18 mouse cellular contexts compared by ENCODE assay signal in genomic region chr10:80682003-80682402, GRCm38 (mm10). TPM values are rescaled to one million over a fixed set of nuclear protein-coding genes. Genes with fewer than 3 reads are reported as not detected.
DNase-seq lines count a peak whose midpoint lies in the region; ATAC-seq and TF ChIP-seq lines count a peak whose summit lies in the region.
"Had no signal": no experiment of that assay in that cellular context is flagged by ENCODE, and none has a peak within 500 bp of the region (broad histone marks: within the 10 kb centered on the region; RNA-seq: fewer than 3 reads in every experiment).

No protein-coding gene starts in this region.

- peaks cover 15% of the 10 kb centered on the region; the same call in 1 of the 2 replicates for H3K36me3 ChIP-seq in stomach, postnatal 0 days (ENCODE audit: control insufficient read depth, insufficient read depth, low read length)

- no peak overlapping the region for H3K4me2 ChIP-seq in stomach, postnatal 0 days (replicated peaks; ENCODE audit: low read depth)
- H3K4me2 ChIP-seq: hindbrain, embryonic 12.5 days; intestine, embryonic 15.5 days; neural tube, embryonic 13.5 days had no signal

- H3K4me1 ChIP-seq in stomach, postnatal 0 days (replicated peaks; ENCODE audit: control insufficient read depth, insufficient read depth) = peaks cover 21% of the 10 kb centered on the region

- H3K27me3 ChIP-seq in stomach, postnatal 0 days (ENCODE audit: control insufficient read depth, insufficient read depth, low read length) = no peaks in the 10 kb centered on the region
- H3K27me3 ChIP-seq: hindbrain, embryonic 12.5 days; intestine, embryonic 15.5 days; megakaryocyte, embryonic 14.5 days; neural tube, embryonic 13.5 days had no signal

- peak; percentile 72 for DNase-seq in thymus, postnatal 0 days (ENCODE audit: low spot score)
- no peak for DNase-seq in thymus, postnatal 10 days (ENCODE audit: low spot score in 2 of 2)
- peak; percentile 87 for DNase-seq in induced T-regulatory cell, adult 2 months (ENCODE audit: low read depth)
- no peak for DNase-seq in stomach, postnatal 0 days (ENCODE audit: low spot score)
- DNase-seq in frontal cortex, adult 2 months (ENCODE audit: extremely low spot score in 1 of 2, low spot score in 1 of 2) = no peak
- DNase-seq: adrenal gland, postnatal 25 days; cerebellum, adult 8-10 months; gastrocnemius, postnatal 36 days; left cerebral cortex, postnatal 4 days; lung, postnatal 14 days had no signal

- no peaks in the 10 kb centered on the region for H3K9me3 ChIP-seq in stomach, postnatal 0 days (ENCODE audit: control insufficient read depth, low read length)
- H3K9me3 ChIP-seq: hindbrain, embryonic 12.5 days; intestine, embryonic 15.5 days; megakaryocyte, embryonic 14.5 days; neural tube, embryonic 13.5 days had no signal

- H3K4me3 ChIP-seq in stomach, postnatal 0 days (ENCODE audit: low read depth, low read length) = no peak overlapping the region
- H3K4me3 ChIP-seq: hindbrain, embryonic 12.5 days; intestine, embryonic 15.5 days; megakaryocyte, embryonic 14.5 days; neural tube, embryonic 13.5 days had no signal

- 91% methylated on average over 6 of the region's 6 CpGs for WGBS in stomach, postnatal 0 days

- TF ChIP-seq EP300 in stomach, postnatal 0 days (optimal IDR thresholded peaks at IDR 0.05) = no peak

- TF ChIP-seq CTCF in stomach, postnatal 0 days (IDR thresholded peaks at IDR 0.05; ENCODE audit: low read depth) = no peak

- ATAC-seq in neutrophil, adult 5-6 weeks (ENCODE audit: extremely low read depth, insufficient number of reproducible peaks, low FRiP score, poor library complexity, severe bottlenecking) = peak; percentile 50
- no peak for ATAC-seq in cerebellum, adult (ENCODE audit: insufficient number of reproducible peaks, low FRiP score, low TSS enrichment)
- no peak for ATAC-seq in stomach, postnatal 0 days (ENCODE audit: low FRiP score, low TSS enrichment)
- ATAC-seq: intestine, embryonic 15.5 days had no signal

- no peak overlapping the region for H3K27ac ChIP-seq in stomach, postnatal 0 days (replicated peaks)
- H3K27ac ChIP-seq: hindbrain, embryonic 12.5 days; intestine, embryonic 15.5 days; kidney, postnatal 0 days; liver, embryonic 14.5 days; neural tube, embryonic 13.5 days had no signal

- no peak overlapping the region for H3K9ac ChIP-seq in stomach, postnatal 0 days (ENCODE audit: low read length)
- H3K9ac ChIP-seq: hindbrain, embryonic 12.5 days; intestine, embryonic 15.5 days; liver, embryonic 14.5 days; neural tube, embryonic 13.5 days had no signal

RNA-seq across cellular contexts. Expression of gene Mknk2, which starts 4.1 kb away (rescaled TPM):
- 119 and 125 TPM in 2 replicates for polyA plus RNA-seq in thymus, postnatal 0 days (2015; fragmentation: Nextera tagmentation; extraction: Ambion mirVana)
- total RNA-seq in neutrophil, adult 5-6 weeks (2017) = 105 and 113 TPM in 2 replicates
- 55.2 and 61.7 TPM in 2 replicates for polyA plus RNA-seq in stomach, postnatal 0 days (2015; fragmentation: Nextera tagmentation; extraction: Ambion mirVana)
- 43.8 and 51.6 TPM in 2 replicates for polyA plus RNA-seq in frontal cortex, adult 2 months (2012; rRNA removed)

RNA-seq across cellular contexts. Expression of gene Mob3a, which starts 19.8 kb away (rescaled TPM):
- polyA plus RNA-seq in thymus, postnatal 0 days (2015; fragmentation: Nextera tagmentation; extraction: Ambion mirVana) = 107 and 114 TPM in 2 replicates
- 171 and 197 TPM in 2 replicates for total RNA-seq in neutrophil, adult 5-6 weeks (2017)
- 22.9 and 23.9 TPM in 2 replicates for polyA plus RNA-seq in stomach, postnatal 0 days (2015; fragmentation: Nextera tagmentation; extraction: Ambion mirVana)
- polyA plus RNA-seq in frontal cortex, adult 2 months (2012; rRNA removed) = 9.1 and 10.6 TPM in 2 replicates

RNA-seq across cellular contexts. Expression of gene Izumo4, which starts 20.0 kb away (rescaled TPM):
- 17.8 and 20.1 TPM in 2 replicates for polyA plus RNA-seq in thymus, postnatal 0 days (2015; fragmentation: Nextera tagmentation; extraction: Ambion mirVana)
- total RNA-seq in neutrophil, adult 5-6 weeks (2017) = 32.9 and 46.6 TPM in 2 replicates
- 14.8 and 18.0 TPM in 2 replicates for polyA plus RNA-seq in stomach, postnatal 0 days (2015; fragmentation: Nextera tagmentation; extraction: Ambion mirVana)
- 99.6 and 108 TPM in 2 replicates for polyA plus RNA-seq in frontal cortex, adult 2 months (2012; rRNA removed)

RNA-seq across cellular contexts. Expression of gene Btbd2, which starts 25.1 kb away (rescaled TPM):
- polyA plus RNA-seq in thymus, postnatal 0 days (2015; fragmentation: Nextera tagmentation; extraction: Ambion mirVana) = 31.6 and 31.9 TPM in 2 replicates
- 21.4 and 22.8 TPM in 2 replicates for total RNA-seq in neutrophil, adult 5-6 weeks (2017)
- polyA plus RNA-seq in stomach, postnatal 0 days (2015; fragmentation: Nextera tagmentation; extraction: Ambion mirVana) = 28.3 and 30.0 TPM in 2 replicates
- polyA plus RNA-seq in frontal cortex, adult 2 months (2012; rRNA removed) = 108 and 109 TPM in 2 replicates

RNA-seq across cellular contexts. Expression of gene Csnk1g2, which starts 59.4 kb away (rescaled TPM):
- polyA plus RNA-seq in thymus, postnatal 0 days (2015; fragmentation: Nextera tagmentation; extraction: Ambion mirVana) = 153 and 160 TPM in 2 replicates
- 216 and 221 TPM in 2 replicates for total RNA-seq in neutrophil, adult 5-6 weeks (2017)
- polyA plus RNA-seq in stomach, postnatal 0 days (2015; fragmentation: Nextera tagmentation; extraction: Ambion mirVana) = 75.4 and 83.9 TPM in 2 replicates
- polyA plus RNA-seq in frontal cortex, adult 2 months (2012; rRNA removed) = 252 and 270 TPM in 2 replicates

Comparison
In these comparisons a context has a peak if more than half of its experiments do, and no peak if none do; other contexts are left out.
1. DNase-seq: peak in thymus, postnatal 0 days (single experiment) and induced T-regulatory cell, adult 2 months (single experiment); none in thymus, postnatal 10 days (0 of 2), stomach, postnatal 0 days (single experiment) and frontal cortex, adult 2 months (0 of 2).